Mouse (Mus musculus): ENCODE data around the gene Krt31.
A peak's percentile ranks its signal among the peaks of the same experiment; 100 is the strongest.

The Krt31 gene

GRCm38 (mm10) chr11:100004846-100005245 lies 45.5 kb downstream of the Krt31 start:
- DNase-seq, result peak; percentile 62

- no peak for DNase-seq
These were observed 51.3 kb downstream of the Krt31 start for GRCm38 (mm10) chr11:99999091-99999490.

Data from right cerebral cortex, postnatal 4 days (tissue).